Mouse (Mus musculus): ENCODE measurements around the gene Sgpp2.

GRCm38 (mm10) chr1:78396320-78396913, 86.3 kb downstream of the Sgpp2 start:
- TF ChIP-seq HCFC1 (IDR thresholded peaks at IDR 0.05; ENCODE audit: borderline replicate concordance, insufficient read depth, low read length) (no peak), ZC3H11A (IDR thresholded peaks at IDR 0.05; ENCODE audit: borderline replicate concordance, low read depth, low read length) (no peak), ZNF384 (IDR thresholded peaks at IDR 0.05; ENCODE audit: low read depth, low read length) (no peak), CHD2 (IDR thresholded peaks at IDR 0.05; ENCODE audit: low read depth, low read length) (no peak), MAFK (IDR thresholded peaks at IDR 0.05; ENCODE audit: insufficient read depth, low read depth, low read length) (no peak)

Measured in ES-E14 (cell line).